Mouse (Mus musculus) embryonic facial prominence, embryonic 15.5 days (tissue): ENCODE data around the gene Epb41l2. TPM values are rescaled to one million over a fixed set of nuclear protein-coding genes. Genes with fewer than 3 reads are reported as not detected.

Source experiments
- ATAC-seq: fragments of 200-750 bp; cut with Nextera tagmentation; 2 replicates; pipeline ENCODE4 v1.8.0; 2017; ENCODE audit warnings: low read depth, moderate TSS enrichment; ENCODE audit not compliant: insufficient number of reproducible peaks, low FRiP score, low TSS enrichment
- H3K27ac ChIP-seq: fragments of 300-500 bp; sonication (generic); replicated peaks from 2 replicates; pipeline ENCODE4 v1.5.1; 2015; ENCODE audit warnings: mild to moderate bottlenecking, inconsistent platforms
- H3K27me3 ChIP-seq: fragments of 300-500 bp; sonication (generic); 2 replicates; pipeline ENCODE4 v1.6.1; 2015; ENCODE audit warnings: inconsistent platforms
- H3K36me3 ChIP-seq: fragments of 300-500 bp; sonication (generic); 2 replicates; pipeline ENCODE4 v1.6.1; 2015; ENCODE audit warnings: mild to moderate bottlenecking, inconsistent platforms
- H3K4me1 ChIP-seq: fragments of 300-500 bp; sonication (generic); 2 replicates; pipeline ENCODE4 v1.6.1; 2015; ENCODE audit warnings: inconsistent platforms
- H3K4me2 ChIP-seq: fragments of 300-500 bp; sonication (generic); replicated peaks from 2 replicates; pipeline ENCODE4 v1.6.1; 2015; ENCODE audit warnings: mild to moderate bottlenecking, inconsistent platforms
- H3K4me3 ChIP-seq: fragments of 300-500 bp; sonication (generic); replicated peaks from 2 replicates; pipeline ENCODE4 v1.5.1; 2015; ENCODE audit warnings: mild to moderate bottlenecking, inconsistent platforms
- H3K9ac ChIP-seq: fragments of 300-500 bp; sonication (generic); 2 replicates; pipeline ENCODE4 v1.6.1; 2015; ENCODE audit warnings: inconsistent platforms
- H3K9me3 ChIP-seq: fragments of 300-500 bp; sonication (generic); replicated peaks from 2 replicates; pipeline ENCODE4 v1.6.1; 2016; ENCODE audit warnings: inconsistent platforms
- WGBS: fragments of 180-500 bp; shearing (Covaris S2); methylation state at CpG from one replicate; pipeline ENCODE4 v1.1.7; 2015; 5-methylcytosine and 5-hydroxymethylcytosine counted together
- polyA plus RNA-seq: library from polyadenylated mRNA; unstranded; fragments of >200 nt; fragmentation: Nextera tagmentation; extraction: Ambion mirVana; gene quantifications from 2 replicates; pipeline ENCODE4 v1.2.1, GENCODE M21; 2015

The Epb41l2 gene
- polyA plus RNA-seq, 1 experiment from 2014 or later: 78.9 TPM

DNA sequence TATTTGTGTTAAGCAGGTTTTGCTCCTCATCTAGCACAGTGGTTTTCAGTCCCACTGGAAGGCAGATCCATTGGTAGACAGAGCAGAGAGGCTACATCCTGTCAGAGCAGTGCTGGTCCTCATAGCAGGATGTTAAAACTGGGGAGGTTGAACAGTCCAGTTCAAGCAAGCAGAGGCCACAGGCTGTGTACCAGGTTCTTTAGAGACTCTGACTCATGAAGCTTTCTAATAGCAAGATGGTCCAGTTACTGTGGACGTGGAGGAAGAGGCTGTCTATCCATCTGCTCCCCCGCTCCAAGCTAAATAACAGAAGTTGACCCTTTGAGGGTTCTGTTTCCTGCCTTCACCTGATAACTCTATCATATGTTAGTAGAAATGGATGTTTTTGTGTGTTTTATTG is 41.8 kb downstream of the Epb41l2 start:
- Histone ChIP-seq H3K27me3 (no peaks in the 10 kb centered on the region), H3K4me3 (no peak overlapping the region), H3K4me1 (peaks cover 24% of the 10 kb centered on the region), H3K27ac (no peak overlapping the region), H3K9me3 (no peaks in the 10 kb centered on the region), H3K4me2 (no peak overlapping the region), H3K9ac (no peak overlapping the region), H3K36me3 (no peaks in the 10 kb centered on the region)
- no peak for ATAC-seq
- 89% methylated on average over 2 of the region's 2 CpGs for WGBS

DNA sequence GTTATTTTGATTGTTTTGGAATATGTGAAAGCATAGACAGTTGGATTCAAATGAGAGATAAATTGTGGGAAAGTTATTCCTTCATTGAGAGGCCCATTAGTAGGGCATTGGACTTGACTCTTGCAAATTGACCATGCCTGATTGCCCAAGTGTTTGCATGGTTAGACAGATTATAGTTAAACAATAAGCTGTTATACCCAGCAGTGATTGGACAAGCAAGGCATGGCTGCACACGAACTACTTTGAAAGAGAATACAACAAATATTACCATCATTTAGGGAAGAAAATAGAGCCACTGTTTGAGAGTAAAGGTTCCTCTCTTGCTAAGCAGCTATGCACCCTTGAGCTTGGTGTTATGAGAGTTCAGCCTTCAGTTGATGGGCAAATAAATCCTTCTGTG is 43.3 kb downstream of the Epb41l2 start:
- no peak overlapping the region for H3K27ac ChIP-seq
- no peak overlapping the region for H3K4me2 ChIP-seq
- 55% methylated on average over 1 of the region's 1 CpGs for WGBS
- H3K9ac ChIP-seq: no peak overlapping the region
- H3K4me3 ChIP-seq: no peak overlapping the region
- no peaks in the 10 kb centered on the region for H3K9me3 ChIP-seq
- ATAC-seq: no peak
- no peaks in the 10 kb centered on the region for H3K36me3 ChIP-seq
- H3K27me3 ChIP-seq: no peaks in the 10 kb centered on the region
- H3K4me1 ChIP-seq: peaks cover 24% of the 10 kb centered on the region

GRCm38 (mm10) chr10:25403813-25404701 is 44.5 kb downstream of the Epb41l2 start:
- Histone ChIP-seq H3K9me3 (no peaks in the 10 kb centered on the region), H3K4me2 (no peak overlapping the region), H3K4me1 (peaks cover 24% of the 10 kb centered on the region), H3K27ac (0 out of 2 replicates have a peak overlapping the region, but pooled peaks have one; percentile 30), H3K4me3 (no peak overlapping the region), H3K27me3 (no peaks in the 10 kb centered on the region), H3K9ac (no peak overlapping the region), H3K36me3 (no peaks in the 10 kb centered on the region)
- 51% methylated on average over 15 of the region's 15 CpGs for WGBS
- ATAC-seq: no peak

- no peak overlapping the region for H3K9ac ChIP-seq
- 73% methylated on average over 6 of the region's 6 CpGs for WGBS
- no peak for ATAC-seq
- no peak overlapping the region for H3K4me3 ChIP-seq
- no peaks in the 10 kb centered on the region for H3K27me3 ChIP-seq
- H3K4me2 ChIP-seq: no peak overlapping the region
- H3K36me3 ChIP-seq: no peaks in the 10 kb centered on the region
- H3K9me3 ChIP-seq: no peaks in the 10 kb centered on the region
- H3K27ac ChIP-seq: no peak overlapping the region
- H3K4me1 ChIP-seq: peaks cover 24% of the 10 kb centered on the region
These were observed 45.1 kb downstream of the Epb41l2 start for GRCm38 (mm10) chr10:25404702-25405098.

- Histone ChIP-seq H3K4me1 (peaks cover 18% of the 10 kb centered on the region), H3K4me2 (no peak overlapping the region), H3K4me3 (no peak overlapping the region), H3K9me3 (no peaks in the 10 kb centered on the region), H3K27ac (no peak overlapping the region), H3K9ac (no peak overlapping the region), H3K36me3 (no peaks in the 10 kb centered on the region), H3K27me3 (no peaks in the 10 kb centered on the region)
- 84% methylated on average over 8 of the region's 8 CpGs for WGBS
- no peak for ATAC-seq
These were observed 46.0 kb downstream of the Epb41l2 start for GRCm38 (mm10) chr10:25405551-25405950.

DNA sequence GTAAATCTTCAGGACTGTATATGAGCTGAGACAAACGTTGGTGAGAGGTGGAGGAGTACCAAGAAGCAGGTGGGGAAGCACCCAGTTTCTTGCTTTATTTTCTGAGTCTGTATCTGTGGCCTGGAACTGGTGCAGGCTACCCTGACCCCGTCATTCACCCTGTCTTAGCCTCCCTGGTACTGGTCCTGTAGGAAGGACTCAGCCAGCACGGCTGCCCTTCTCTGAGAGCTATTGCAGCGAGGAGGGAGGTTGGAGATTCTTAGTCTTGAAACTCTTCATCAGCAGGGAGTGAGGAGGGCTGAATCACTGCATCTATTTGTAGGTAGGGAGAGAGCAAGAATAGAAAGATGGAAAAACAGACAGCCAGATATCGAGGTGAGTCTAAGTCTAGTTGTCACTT is 47.1 kb downstream of the Epb41l2 start:
- Histone ChIP-seq H3K4me3 (no peak overlapping the region), H3K27ac (no peak overlapping the region), H3K4me1 (peaks cover 12% of the 10 kb centered on the region), H3K27me3 (no peaks in the 10 kb centered on the region), H3K9me3 (no peaks in the 10 kb centered on the region), H3K4me2 (no peak overlapping the region), H3K36me3 (no peaks in the 10 kb centered on the region), H3K9ac (no peak overlapping the region)
- 85% methylated on average over 5 of the region's 5 CpGs for WGBS
- no peak for ATAC-seq

DNA sequence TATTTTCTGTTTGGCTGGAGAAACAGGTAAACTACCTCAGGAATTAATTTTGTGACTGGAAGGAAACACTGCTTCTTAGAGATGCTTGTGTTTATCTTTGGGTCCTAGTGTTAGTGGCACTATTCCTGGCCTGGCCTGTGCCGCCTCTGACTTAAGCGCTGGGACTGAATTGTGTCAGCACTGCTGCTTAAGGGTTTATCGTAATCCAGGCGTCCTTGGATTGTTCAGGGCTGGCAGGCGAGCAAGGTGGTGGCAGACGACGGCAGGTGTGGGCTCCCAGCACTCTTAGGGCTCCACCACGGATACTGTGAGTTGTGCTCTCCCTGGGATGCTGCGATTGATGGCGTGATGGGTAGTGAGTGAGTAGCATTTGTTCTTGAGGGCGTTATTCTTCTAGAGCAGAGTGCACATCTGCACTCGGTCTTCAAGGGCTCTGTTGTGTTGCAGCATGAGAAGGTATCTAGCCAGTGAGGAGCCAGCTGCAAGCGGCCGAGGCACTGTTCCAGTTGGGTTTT is 48.6 kb downstream of the Epb41l2 start:
- no peak overlapping the region for H3K4me2 ChIP-seq
- no peaks in the 10 kb centered on the region for H3K27me3 ChIP-seq
- H3K9me3 ChIP-seq: no peaks in the 10 kb centered on the region
- no peak overlapping the region for H3K27ac ChIP-seq
- ATAC-seq: no peak
- WGBS: 74% methylated on average over 14 of the region's 14 CpGs
- no peak overlapping the region for H3K4me3 ChIP-seq
- no peak overlapping the region for H3K9ac ChIP-seq
- H3K36me3 ChIP-seq: no peaks in the 10 kb centered on the region
- H3K4me1 ChIP-seq: peaks cover 8% of the 10 kb centered on the region

GRCm38 (mm10) chr10:25411836-25412373 is 52.3 kb downstream of the Epb41l2 start:
- H3K27ac ChIP-seq: 0 out of 2 replicates have a peak overlapping the region, but pooled peaks have one; percentile 19
- no peaks in the 10 kb centered on the region for H3K9me3 ChIP-seq
- no peak overlapping the region for H3K4me3 ChIP-seq
- no peaks in the 10 kb centered on the region for H3K36me3 ChIP-seq
- H3K4me2 ChIP-seq: no peak overlapping the region
- no peak for ATAC-seq
- no peaks in the 10 kb centered on the region for H3K4me1 ChIP-seq
- no peak overlapping the region for H3K9ac ChIP-seq
- H3K27me3 ChIP-seq: no peaks in the 10 kb centered on the region
- WGBS: 46% methylated on average over 6 of the region's 6 CpGs

DNA sequence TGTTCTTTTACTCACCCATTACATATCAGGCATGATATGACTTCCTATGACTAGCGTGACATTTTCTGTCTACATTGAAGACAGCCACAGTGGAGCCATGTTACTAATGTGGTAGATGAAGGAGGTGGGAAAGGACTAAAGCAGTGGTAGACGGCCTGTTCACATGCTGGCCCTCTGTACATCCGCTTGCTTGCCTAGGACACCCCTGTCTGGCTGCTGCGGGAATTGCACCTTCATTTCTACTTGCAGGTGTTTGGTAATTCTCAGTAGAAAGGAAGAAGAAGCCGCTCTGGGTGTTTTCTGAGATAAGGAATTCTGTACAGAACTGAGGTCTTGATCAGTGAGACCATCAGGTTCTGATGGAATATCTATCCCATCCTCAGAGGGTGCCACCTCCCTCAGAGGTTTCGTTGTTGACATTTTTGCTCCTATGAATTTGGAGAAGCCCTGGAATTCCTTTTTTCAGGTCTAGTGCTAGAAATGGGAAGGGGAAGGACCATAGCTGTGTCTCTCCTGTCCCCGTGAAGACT is 55.7 kb downstream of the Epb41l2 start:
- WGBS: 77% methylated on average over 7 of the region's 7 CpGs
- Histone ChIP-seq H3K4me3 (no peak overlapping the region), H3K27ac (no peak overlapping the region), H3K9ac (no peak overlapping the region), H3K9me3 (no peaks in the 10 kb centered on the region), H3K4me1 (no peaks in the 10 kb centered on the region), H3K27me3 (no peaks in the 10 kb centered on the region), H3K36me3 (no peaks in the 10 kb centered on the region), H3K4me2 (no peak overlapping the region)
- no peak for ATAC-seq

GRCm38 (mm10) chr10:25416696-25417095 is 57.1 kb downstream of the Epb41l2 start:
- no peak overlapping the region for H3K4me3 ChIP-seq
- WGBS: 76% methylated on average over 5 of the region's 5 CpGs

GRCm38 (mm10) chr10:25426058-25426457 is 66.5 kb downstream of the Epb41l2 start:
- 10% methylated on average over 1 of the region's 1 CpGs for WGBS
- peaks cover 20% of the 10 kb centered on the region for H3K4me1 ChIP-seq
- no peak overlapping the region for H3K9ac ChIP-seq
- no peak overlapping the region for H3K4me3 ChIP-seq
- H3K4me2 ChIP-seq: no peak overlapping the region
- H3K9me3 ChIP-seq: no peaks in the 10 kb centered on the region
- ATAC-seq: peak; percentile 47; the same call in 1 of the 2 replicates
- no peaks in the 10 kb centered on the region for H3K27me3 ChIP-seq
- no peaks in the 10 kb centered on the region for H3K36me3 ChIP-seq
- H3K27ac ChIP-seq: peak overlapping the region; percentile 13; the same call in 1 of the 2 replicates

More at GRCm38 (mm10) chr10:25416696-25417095, 57.1 kb downstream of the Epb41l2 start:
- H3K27ac ChIP-seq: no peak overlapping the region
- no peaks in the 10 kb centered on the region for H3K27me3 ChIP-seq
- H3K36me3 ChIP-seq: no peaks in the 10 kb centered on the region
- no peak overlapping the region for H3K4me2 ChIP-seq
- H3K9me3 ChIP-seq: no peaks in the 10 kb centered on the region
- no peak overlapping the region for H3K9ac ChIP-seq
- no peaks in the 10 kb centered on the region for H3K4me1 ChIP-seq
- no peak for ATAC-seq
